Mouse (Mus musculus) gastrocnemius, adult 8-10 months (tissue): Measurements from ENCODE around the gene Pam. TPM values are rescaled to one million over a fixed set of nuclear protein-coding genes. Genes with fewer than 3 reads are reported as not detected.
A peak's percentile ranks its signal among the peaks of the same experiment; 100 is the strongest.

ENCODE experiments used
- DNase-seq, 2 experiments: peaks; one replicate each; pipeline ENCODE4 v3.0.0; 2022; ENCODE audit warnings: low spot score in 2 of 2
- total RNA-seq, 4 experiments: library from RNA; stranded (reverse); gene quantifications; 2 replicates each; pipeline ENCODE4 v1.2.4; 2022

Pam gene
- total RNA-seq, 4 experiments from 2014 or later: 19.6 to 32.4 (median 23.9) TPM

DNA sequence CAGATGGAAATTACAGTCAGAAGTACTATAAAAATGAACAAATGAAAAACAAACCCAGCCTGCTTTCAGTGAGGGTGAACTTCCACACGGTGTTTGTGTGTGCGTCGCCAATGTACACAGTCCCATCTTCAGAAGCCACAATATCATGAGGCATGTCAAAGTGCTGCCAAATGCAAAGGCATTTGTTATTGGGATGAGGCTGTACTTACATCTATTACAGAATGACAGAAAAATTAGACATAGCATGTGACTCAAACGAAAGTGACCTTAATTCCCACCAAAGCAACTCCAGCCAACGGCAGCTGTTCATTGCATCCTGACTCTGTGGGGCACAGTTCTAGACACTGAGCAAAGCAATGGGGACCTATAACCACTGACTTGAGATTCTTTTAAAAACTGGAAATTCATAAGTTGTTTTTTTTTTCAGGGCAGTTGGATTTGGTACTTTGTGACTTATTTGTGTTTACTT, 261.1 kb downstream of the Pam start:
- no peak for DNase-seq

DNA sequence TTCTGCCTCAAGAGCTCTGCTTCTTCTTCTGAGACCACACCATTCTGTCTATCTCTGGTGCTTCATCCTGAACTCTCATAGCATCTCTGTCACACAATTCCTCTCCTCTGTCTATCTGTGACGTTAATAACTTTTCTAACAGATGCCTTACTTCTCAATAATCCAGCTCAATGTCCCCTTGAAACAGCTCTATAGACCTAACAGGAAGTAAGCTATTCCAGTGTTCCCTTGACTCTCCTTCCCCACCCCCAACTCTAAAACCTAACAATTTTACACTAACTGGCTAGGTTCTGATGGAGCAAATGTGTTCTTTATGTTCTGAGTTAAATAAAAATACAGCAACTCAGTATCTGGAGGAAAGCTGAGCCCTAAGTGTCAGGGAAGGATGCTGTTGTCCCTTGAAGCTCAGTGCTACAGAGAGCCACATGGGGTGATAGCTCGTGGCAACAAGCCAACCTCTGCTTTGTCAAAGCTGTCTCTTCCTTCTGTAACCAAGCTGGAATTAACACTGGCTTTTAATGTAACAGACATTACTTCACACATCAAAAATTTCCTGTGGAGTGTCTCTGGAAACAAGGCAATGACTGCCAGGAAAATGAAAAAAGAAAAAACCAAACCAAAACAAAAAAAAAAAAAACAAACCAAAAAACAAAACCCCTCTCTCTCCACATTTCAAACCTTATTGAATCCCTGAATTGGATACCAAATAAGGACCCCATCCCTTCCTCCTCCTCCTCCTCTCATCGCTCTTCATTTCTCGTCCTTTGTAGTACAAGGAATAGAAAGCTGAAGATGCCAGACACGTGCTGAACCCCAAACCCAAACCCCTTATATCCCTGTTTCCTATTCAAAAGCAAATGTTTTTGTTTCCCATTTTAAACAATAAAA, 261.7 kb downstream of the Pam start:
- DNase-seq: peak; percentile 3 to 9

DNA sequence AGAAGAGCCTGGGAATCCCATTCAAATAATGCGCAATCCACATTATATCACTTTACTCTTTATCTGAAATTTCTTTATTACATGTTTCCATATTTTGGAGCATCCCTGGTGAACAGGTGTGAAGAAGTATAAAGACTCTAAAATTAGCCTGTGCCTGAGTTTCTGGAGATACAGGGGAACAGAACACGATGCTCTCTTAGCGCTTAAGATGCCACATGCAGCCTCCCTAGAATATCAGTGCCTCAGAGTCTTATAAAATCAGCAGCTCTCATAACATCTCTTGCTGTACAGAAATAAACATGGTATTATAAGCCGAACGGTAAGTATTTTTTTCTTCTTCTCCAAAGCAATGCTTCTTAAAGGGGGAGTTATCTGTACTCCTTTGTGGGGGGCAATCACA, 267.4 kb downstream of the Pam start:
- no peak for DNase-seq

DNA sequence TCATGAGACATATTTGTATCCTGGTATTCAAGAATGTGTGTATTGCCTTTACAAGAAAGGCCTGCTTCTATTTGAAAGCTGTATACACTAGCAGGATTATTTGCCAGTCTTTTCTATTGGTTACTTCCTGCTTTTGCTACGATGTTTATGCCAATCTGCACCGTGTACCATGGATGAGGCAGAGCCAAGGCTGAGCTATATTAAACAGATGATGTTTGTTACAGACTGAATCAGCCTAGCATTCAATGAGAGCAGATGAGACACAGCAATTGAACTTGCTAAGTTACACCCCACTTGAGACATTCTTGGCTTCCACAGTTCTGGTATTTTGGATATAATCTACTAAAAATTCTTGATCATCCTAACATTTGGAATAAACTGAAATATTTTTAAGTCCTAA, 267.9 kb downstream of the Pam start:
- DNase-seq: no peak

DNA sequence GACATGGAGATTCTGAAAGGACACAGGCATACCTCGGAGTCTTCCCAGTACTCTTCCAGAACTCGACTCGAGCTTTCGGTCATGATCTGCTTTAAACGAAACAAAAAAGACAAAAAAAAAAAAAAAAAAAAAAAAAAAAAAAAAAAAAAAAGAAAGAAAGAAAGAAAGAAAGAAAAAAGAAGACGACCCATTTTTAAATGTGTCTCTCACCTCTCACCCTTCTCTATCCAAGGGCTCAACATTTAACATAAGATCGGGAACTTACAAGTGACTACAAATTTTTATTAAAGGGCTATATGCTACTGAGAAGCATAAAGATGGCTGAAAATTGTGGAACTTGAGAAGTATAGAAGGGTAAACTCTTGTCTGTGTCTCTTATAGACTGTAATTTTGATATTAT, 272.5 kb downstream of the Pam start:
- no peak for DNase-seq

DNA sequence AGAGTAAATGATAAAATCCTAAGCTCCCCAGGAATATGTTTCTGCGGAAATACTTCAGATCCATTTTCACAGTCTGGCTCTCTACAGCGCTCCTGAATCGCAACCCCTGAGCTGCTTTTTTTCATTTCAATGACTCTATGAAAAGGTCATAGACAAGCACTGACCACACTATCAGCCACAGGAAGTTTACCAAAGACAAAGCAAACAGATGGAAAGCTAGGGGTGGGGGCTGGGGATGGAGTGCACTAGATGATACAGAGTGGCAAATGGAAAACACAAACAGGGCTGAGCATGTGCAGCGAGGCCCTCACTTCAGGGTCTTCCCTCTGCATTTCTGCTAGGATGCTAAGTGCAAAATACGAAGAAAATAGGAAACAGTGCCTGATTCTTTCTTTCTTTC, 273.2 kb downstream of the Pam start:
- no peak for DNase-seq

DNA sequence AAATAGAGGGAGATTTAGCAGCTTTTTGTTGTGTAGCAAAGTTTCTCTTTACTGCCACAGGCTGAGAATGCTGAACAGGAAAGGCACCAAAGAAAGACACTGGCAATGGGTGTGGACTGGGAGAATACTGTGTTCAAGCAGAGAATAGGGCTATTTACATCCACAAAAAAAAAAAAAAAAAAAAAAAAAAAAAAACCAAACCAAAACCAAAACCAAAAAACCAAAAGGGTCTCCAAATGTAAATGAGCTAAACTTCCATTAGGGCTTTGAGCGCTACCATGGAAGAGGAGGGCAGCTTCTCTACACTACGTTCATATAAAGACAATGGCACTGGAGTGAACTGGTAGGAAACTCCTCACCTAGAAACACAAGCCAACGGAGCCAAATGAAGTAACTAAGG, 274.2 kb downstream of the Pam start:
- DNase-seq: no peak

DNA sequence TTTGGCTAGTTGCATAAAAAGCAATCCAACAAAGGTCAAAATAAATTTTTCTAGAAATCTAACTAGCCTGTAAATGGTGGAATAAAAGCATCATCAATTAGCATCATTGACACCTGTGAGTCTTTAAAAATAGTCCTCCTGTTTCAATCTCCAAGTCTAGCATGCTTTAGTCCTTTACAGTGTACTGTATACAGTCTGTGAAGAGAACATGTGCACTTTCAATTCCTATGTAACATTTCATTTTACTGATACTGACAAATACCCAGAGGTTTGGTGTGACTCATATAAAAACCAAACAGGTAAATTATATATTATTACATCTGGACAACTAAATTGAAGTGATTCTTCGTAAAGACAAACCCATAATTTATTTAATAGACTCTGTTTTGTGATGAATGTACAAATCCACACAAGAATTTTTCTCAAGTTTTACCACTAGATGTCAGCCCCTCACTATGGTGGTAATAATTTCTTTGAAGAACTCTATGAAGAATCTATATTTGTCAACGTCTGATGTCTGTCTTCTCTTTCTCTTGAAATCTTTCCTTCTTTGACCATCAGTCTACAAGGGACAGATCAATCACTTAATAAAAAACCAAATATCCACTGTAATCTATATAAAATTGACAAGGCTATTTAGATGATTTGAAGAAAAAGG, 286.1 kb downstream of the Pam start:
- no peak for DNase-seq

DNA sequence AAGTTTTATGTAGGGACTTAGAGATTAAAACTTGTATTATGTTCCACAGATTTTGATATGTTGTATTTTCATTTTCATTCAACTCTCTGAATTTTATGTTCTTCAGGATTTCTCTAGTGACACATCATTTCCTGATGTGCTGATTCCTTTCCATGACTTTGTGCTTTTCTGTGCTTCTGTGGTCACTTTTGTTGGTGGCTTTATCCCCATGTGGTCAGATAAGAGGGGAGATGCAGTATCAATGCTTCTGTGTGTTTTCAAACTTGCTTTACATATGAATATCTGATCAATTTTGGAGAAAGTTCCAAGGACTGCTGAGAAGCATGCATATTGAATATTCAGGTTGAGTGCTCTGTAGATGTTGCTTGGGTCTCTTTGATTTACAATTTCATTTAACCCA, 290.9 kb downstream of the Pam start:
- DNase-seq: no peak

DNA sequence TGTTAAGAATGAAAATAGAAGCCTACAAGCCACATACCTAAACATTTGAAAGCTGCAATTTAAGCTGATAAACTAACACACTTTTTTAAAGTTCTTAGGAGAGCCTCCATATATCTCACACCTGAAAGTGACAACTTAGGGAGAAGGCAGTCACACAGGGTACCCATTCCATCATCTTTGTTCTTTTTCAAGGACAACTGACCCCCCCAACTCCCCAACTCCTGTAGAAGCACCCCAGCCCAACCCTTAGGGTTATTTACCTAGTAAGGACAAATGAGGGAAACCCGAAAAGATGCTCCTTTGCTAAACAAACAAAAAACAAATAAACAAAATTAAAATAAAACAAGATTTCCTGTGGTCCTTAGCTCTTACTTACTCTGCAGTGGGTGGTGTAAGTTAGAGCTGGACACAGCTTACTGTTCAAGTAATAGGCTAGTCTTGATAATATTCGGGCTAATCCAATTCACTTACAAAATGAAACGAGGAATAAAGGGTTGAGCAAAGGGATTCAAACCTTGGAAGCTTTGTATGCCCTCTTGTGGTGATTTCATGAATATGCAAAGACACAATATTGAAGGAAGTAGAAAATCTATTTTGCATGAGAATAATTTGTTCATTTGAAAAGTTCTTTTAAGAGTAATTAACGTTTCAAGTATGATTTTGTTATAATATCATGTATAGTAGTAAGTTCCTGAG, 293.1 kb downstream of the Pam start:
- DNase-seq: no peak

DNA sequence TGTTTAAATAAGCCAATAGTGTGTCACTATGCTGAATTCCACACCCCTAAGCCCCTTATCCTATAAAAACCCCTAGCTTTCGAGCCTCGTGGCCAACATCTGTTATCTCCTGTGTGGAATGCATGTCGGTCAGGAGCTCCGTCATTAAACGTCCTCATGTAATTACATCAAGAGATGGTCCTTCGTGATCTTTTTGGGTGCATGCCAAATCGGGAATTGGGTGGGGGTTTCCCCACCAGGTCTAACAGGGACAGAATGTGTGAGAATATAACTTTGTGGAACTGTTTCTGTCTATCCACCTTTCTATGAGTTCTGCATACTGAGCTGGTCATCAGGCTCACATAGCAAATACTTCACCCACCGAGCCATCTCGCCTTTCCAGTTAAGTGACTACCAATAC, 299.5 kb downstream of the Pam start:
- DNase-seq: no peak

DNA sequence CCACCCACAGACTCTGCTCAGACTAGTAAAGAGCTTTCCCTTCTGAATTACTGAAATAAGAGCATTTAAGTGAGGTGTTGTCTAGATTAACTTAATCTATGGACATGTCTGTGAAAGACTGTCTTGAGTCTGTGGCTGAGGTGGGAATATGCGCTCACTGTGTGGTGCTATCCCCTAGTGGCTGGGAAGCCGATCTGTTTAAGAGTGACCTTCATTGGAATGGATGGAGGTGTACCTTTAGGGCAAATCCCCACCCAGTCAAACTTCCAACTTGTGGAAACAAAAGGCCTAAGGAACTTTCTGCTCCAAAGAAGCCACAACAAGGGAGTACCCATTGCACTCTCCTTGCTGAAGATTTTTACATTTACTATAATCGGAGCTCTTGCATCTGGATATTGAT, 301.3 kb downstream of the Pam start:
- no peak for DNase-seq

DNA sequence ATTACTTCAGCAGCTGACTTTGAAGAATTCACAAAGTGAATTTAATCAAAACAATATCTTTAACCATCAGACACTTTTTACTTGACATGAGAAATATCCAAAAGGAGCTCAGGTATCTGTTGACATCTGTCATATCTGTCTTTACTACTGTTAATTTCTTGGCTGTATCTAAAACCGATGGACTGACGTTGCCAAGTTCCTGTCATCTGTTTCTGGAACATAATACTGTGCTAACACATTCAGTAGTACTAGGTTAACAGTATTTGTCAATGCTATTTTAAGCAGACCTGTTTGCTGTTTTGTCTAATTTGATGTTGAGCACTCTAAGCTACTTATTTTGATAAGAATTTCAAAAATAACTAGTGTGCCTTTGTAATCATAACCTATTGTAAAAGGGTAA, 307.0 kb downstream of the Pam start:
- DNase-seq: no peak

DNA sequence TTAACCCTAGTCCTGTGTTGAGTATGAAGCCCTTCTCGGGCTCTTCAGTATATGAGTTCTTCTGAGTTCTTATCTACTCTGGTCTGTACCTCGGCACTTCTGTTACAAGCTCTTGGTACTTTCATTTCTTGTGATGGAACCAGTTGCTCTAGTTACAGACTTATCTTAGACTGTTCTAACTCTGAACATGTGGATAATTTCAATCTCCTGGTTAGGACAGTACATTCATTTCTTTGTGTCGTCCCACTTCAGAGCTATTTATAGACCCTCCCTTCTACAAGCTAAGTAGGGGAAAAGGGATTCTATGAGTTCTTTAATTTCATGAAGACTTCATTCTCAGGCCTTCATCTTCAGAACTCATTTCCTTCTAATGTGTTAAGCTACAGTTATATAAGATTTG, 307.8 kb downstream of the Pam start:
- DNase-seq: no peak

DNA sequence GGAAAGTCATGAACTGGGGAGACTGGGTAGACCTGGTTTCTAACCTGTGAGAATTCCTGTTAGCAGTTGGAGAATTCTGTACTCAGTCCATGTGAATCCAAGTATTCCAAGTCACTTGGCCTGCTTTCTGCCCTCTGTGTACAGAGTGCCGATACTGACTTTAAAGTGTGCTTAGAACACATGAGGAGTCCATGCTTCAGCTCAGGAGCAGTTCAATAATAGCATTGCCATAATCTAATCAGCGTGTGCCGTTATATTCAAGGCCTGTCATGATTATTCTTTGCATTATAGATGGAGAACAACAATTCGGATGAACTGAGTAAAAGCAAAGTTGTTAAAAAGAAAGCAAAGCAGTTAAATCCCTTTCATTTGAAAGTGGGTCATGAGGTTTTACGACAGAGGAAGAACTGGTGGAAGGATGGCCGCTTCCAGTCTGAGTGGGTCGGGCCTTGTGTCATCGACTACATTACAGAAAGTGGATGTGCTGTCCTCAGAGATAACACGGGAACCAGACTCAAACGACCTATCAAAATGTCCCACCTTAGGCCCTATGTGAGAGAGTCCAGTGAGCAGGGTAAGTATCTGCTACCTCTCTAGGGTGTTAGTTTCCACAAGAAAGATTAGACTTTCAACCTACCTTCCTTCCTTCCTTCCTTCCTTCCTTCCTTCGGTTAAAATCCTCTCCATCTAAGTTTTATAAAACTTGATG, 309.6 kb downstream of the Pam start:
- DNase-seq: no peak

DNA sequence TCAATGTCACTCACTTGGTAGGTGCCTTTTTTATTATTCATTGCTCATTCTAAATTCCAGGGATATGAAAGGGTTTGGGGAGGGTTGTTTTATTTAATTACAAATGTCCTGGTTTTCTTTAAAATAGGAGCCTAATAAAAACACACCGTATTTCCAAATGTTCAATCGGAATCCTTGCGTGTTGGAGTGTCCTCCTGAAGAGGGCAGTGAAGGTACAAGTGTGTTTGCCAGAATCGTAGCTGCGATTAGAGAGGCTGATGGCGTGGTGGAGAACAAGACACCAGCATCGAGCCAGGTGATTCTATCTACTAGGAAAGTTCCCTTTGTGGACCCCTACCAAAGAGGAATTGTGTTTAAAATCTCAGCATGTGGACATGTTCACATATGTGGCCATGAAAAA, 310.5 kb downstream of the Pam start:
- no peak for DNase-seq

DNA sequence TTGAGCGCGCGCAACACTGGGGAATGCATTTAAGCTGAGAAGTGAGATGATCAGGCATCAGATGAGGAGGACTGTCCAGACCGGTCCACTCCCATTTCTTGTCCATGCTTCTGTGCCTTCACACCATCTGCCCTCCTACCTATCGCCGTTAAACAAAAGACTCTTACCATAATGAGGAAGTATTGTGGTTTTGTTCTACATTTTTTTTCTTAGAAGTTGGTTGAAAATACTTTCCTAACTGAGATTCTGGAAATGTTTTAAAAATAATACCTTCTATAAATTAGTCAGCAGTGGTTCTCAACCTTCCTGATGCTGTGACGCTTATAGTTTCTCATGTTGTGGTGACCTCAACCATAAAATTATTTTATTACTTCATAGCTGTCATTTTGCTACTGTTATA, 313.8 kb downstream of the Pam start:
- DNase-seq: no peak

DNA sequence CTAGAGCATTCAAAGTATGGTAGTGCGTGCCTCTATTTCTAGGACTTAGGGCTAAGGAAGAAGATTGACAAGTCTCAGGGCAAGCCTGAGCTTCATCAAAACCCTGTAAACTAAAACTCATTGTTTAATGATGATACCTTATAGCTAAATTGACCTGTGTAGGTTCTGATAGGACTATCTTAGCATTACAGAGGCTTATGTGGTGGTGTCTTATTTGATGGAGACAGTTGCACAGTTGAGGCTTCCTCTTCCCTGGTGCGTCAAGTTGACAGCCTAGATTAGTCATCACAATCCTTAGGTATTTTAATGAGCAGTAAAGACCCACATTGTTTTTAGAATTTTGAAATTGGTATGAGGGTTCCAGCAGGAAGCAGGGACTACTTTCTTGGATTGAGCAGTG, 321.5 kb downstream of the Pam start:
- DNase-seq: no peak

DNA sequence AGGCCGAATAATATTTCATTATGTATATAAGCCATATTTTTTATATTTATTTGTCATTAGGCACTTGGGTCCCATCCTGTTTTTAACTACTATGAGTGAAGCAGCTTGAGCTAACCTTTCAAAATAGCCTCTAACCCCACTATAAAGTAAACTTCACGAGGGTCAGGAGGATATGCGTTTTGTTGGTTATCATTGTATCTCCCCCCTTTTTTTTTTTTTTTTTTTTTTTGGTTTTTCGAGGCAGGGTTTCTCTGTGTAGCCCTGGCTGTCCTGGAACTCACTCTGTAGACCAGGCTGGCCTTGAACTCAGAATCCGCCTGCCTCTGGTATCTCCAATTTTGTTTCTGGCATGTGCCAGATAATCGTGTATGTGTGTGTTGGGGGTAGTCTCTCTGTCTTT, 322.1 kb downstream of the Pam start:
- DNase-seq: no peak

DNA sequence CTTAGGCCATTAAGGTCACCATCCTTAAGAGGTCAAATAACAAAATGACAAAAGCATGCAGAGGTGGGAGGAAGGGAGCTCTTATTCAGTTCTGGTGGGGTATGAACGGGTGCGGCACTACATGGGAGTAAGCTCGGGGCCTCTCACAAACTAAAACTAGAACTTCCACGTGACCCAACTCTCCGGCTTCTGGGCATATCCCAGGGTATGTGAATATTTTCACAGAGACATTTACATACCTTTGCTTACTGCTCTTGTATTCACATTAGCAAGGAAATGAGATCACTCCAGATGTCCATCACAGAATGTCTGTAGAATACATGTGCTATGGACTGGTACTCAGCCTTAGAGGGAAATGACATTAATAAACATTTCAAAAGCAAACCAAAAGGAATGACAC, 323.7 kb downstream of the Pam start:
- no peak for DNase-seq

DNA sequence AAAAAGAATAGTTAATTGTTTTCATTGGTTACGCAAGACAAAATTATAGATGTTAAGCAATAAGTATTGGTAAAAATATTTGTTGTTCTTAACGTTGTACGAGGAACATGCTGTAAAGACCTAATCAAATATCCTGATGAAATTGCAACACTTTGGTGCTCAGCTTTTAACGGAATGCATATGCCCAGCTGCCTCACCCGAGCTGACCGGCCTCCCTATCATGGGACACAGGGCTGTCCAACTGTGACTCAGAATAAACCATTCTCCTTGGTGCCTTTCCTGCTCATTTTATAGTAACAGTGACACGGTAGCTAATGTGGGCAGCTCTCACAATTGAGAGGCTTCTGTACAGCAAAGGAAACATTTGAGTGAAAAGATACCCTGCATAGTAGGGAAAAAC, 324.3 kb downstream of the Pam start:
- no peak for DNase-seq
